Mouse (Mus musculus) frontal cortex, adult 2 months (tissue): ENCODE results near the gene Paics. TPM values are rescaled to one million over a fixed set of nuclear protein-coding genes. Genes with fewer than 3 reads are reported as not detected.
A peak's percentile ranks its signal among the peaks of the same experiment; 100 is the strongest.
"Not testable (repeated sequence)": the region's sequence is repeated elsewhere in the genome, so short reads cannot be mapped to it uniquely, and the experiment has no call there.

Experiments
- DNase-seq, 2 experiments: peaks; one replicate each; pipeline ENCODE4 v3.0.0; 2022; ENCODE audit warnings: low spot score in 1 of 2; ENCODE audit errors: extremely low spot score in 1 of 2
- polyA plus RNA-seq: library from polyadenylated mRNA; depleted of rRNA; stranded (reverse); fragments of >200 nt; gene quantifications from 2 replicates; pipeline ENCODE4 v1.2.3, GENCODE M21; 2012; rRNA removed

Paics gene
- 70.0 and 84.1 TPM in 2 replicates for polyA plus RNA-seq

GRCm38 (mm10) chr5:76951106-76952027 lies at the start of gene Paics, which contains the start of gene Ppat:
TSS of gene Paics (plus strand) at chr5:76951307.
TSS of gene Ppat (minus strand) at chr5:76951578.
- DNase-seq: peak; percentile 95 to 97

GRCm38 (mm10) chr5:76902131-76902530 lies 49.0 kb upstream of the Paics start:
- no peak for DNase-seq

GRCm38 (mm10) chr5:76904713-76905404 lies 46.2 kb upstream of the Paics start:
- no peak for DNase-seq

- peak; percentile 79 to 97 for DNase-seq
These were observed 45.5 kb upstream of the Paics start, which contains the start of gene Aasdh for GRCm38 (mm10) chr5:76905405-76906154. TSS of gene Aasdh (minus strand) at chr5:76905514.

- DNase-seq: no peak
These were observed 45.0 kb upstream of the Paics start for GRCm38 (mm10) chr5:76906155-76906499.

- no peak for DNase-seq
These were observed 40.3 kb upstream of the Paics start for GRCm38 (mm10) chr5:76910807-76911206.

GRCm38 (mm10) chr5:76912522-76912921 lies 38.6 kb upstream of the Paics start:
- not testable (repeated sequence) for DNase-seq

GRCm38 (mm10) chr5:76922833-76923232 lies 28.3 kb upstream of the Paics start:
- DNase-seq: no peak

- DNase-seq: peak in 1 of 2 experiments; percentile 62
These were observed 27.7 kb upstream of the Paics start for GRCm38 (mm10) chr5:76923428-76923827.

GRCm38 (mm10) chr5:76924296-76924695 lies 26.8 kb upstream of the Paics start:
- no peak for DNase-seq

GRCm38 (mm10) chr5:76928124-76928832 lies 22.8 kb upstream of the Paics start:
- peak in 1 of 2 experiments; percentile 53 for DNase-seq

GRCm38 (mm10) chr5:76929180-76929877 lies 21.8 kb upstream of the Paics start:
- DNase-seq: no peak

GRCm38 (mm10) chr5:76939717-76940116 lies 11.4 kb upstream of the Paics start:
- no peak for DNase-seq

- DNase-seq: no peak
These were observed 9.1 kb upstream of the Paics start for GRCm38 (mm10) chr5:76941975-76942374.

- no peak for DNase-seq
These were observed 8.6 kb upstream of the Paics start for GRCm38 (mm10) chr5:76942505-76942904.

- DNase-seq: no peak
These were observed 6.0 kb upstream of the Paics start for GRCm38 (mm10) chr5:76944965-76945677.

- DNase-seq: no peak
These were observed 5.5 kb upstream of the Paics start for GRCm38 (mm10) chr5:76945678-76946033.

GRCm38 (mm10) chr5:76947142-76947541 lies 4.0 kb upstream of the Paics start:
- no peak for DNase-seq

- no peak for DNase-seq
These were observed 3.3 kb upstream of the Paics start for GRCm38 (mm10) chr5:76947758-76948157.
